Mouse (Mus musculus) intestine, postnatal 0 days (tissue): ENCODE data around the gene Zdhhc18. TPM values are rescaled to one million over a fixed set of nuclear protein-coding genes. Genes with fewer than 3 reads are reported as not detected.
"Not testable (repeated sequence)": the region's sequence is repeated elsewhere in the genome, so short reads cannot be mapped to it uniquely, and the experiment has no call there.

Source experiments
- ATAC-seq: fragments of 200-750 bp; cut with Nextera tagmentation; 2 replicates; pipeline ENCODE4 v1.8.0; 2017; ENCODE audit warnings: mild to moderate bottlenecking, moderate TSS enrichment, moderate library complexity
- H3K27ac ChIP-seq: fragments of 300-500 bp; sonication (generic); 2 replicates; pipeline ENCODE4 v1.5.1; 2014; ENCODE audit warnings: mild to moderate bottlenecking, low read depth, low read length, moderate library complexity
- H3K27me3 ChIP-seq: fragments of 300-500 bp; sonication (generic); replicated peaks from 2 replicates; pipeline ENCODE4 v1.6.1; 2014; ENCODE audit warnings: low read length, mixed read lengths; ENCODE audit not compliant: control insufficient read depth, insufficient read depth
- H3K36me3 ChIP-seq: fragments of 300-500 bp; sonication (generic); 2 replicates; pipeline ENCODE4 v1.6.1; 2014; ENCODE audit warnings: mild to moderate bottlenecking, moderate library complexity; ENCODE audit not compliant: control insufficient read depth, insufficient read depth
- H3K4me1 ChIP-seq: fragments of 300-500 bp; sonication (generic); replicated peaks from 2 replicates; pipeline ENCODE4 v1.6.1; 2014; ENCODE audit warnings: antibody characterized with exemption, low read length, mixed read lengths; ENCODE audit not compliant: control insufficient read depth, insufficient read depth
- H3K4me2 ChIP-seq: fragments of 300-500 bp; sonication (generic); replicated peaks from 2 replicates; pipeline ENCODE4 v1.6.1; 2014; ENCODE audit warnings: low read depth, mild to moderate bottlenecking, moderate library complexity
- H3K4me3 ChIP-seq: fragments of 300-500 bp; sonication (generic); 2 replicates; pipeline ENCODE4 v1.5.1; 2014; ENCODE audit warnings: low read depth, low read length
- H3K9ac ChIP-seq: fragments of 300-500 bp; sonication (generic); 2 replicates; pipeline ENCODE4 v1.6.1; 2014; ENCODE audit warnings: mild to moderate bottlenecking, low read depth, low read length
- H3K9me3 ChIP-seq: fragments of 300-500 bp; sonication (generic); 2 replicates; pipeline ENCODE4 v1.6.1; 2016; ENCODE audit warnings: mixed run types; ENCODE audit not compliant: control insufficient read depth
- CTCF ChIP-seq: sonication (generic); IDR thresholded peaks from 2 replicates; pipeline ENCODE4 v1.5.1; 2016; ENCODE audit warnings: low read depth, mild to moderate bottlenecking, control low read depth, antibody characterized with exemption, moderate library complexity
- WGBS: fragments of 180-500 bp; shearing (Covaris S2); extraction: QIAGEN DNeasy Blood & Tissue Kit; methylation state at CpG from one replicate; pipeline ENCODE4 v1.1.7; 2014; 5-methylcytosine and 5-hydroxymethylcytosine counted together
- polyA plus RNA-seq: library from polyadenylated mRNA; unstranded; fragments of >200 nt; fragmentation: Nextera tagmentation; extraction: Ambion mirVana; gene quantifications from 2 replicates; pipeline ENCODE4 v1.2.1, GENCODE M21; 2015

Zdhhc18 gene
- polyA plus RNA-seq, 1 experiment from 2014 or later = 2.3 TPM

DNA sequence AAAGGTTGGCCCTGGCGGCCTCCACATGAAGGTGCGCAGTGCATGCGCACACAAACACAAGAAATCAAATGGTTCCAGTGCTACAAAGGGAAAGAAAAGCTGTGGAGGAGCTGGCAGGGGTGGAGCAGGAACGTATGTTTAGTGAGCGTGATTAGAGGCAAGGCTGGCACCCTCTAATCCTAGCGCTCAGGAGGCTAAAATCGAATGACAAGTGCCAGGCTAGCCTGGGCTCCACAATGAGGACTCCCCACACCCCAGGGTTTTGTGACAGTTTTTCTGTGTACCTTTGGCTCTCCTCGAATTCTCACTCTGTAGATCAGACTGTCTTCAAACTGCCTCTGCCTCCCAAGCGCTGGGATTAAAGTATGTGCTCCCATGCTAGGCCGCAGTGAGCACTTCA is 2.8 kb upstream of the Zdhhc18 start:
- no peak overlapping the region for H3K9ac ChIP-seq
- no peaks in the 10 kb centered on the region for H3K4me1 ChIP-seq
- 88% methylated on average over 10 of the region's 10 CpGs for WGBS
- no peak overlapping the region for H3K4me2 ChIP-seq
- H3K27me3 ChIP-seq = no peaks in the 10 kb centered on the region
- no peak for TF ChIP-seq CTCF
- H3K4me3 ChIP-seq = no peak overlapping the region
- no peaks in the 10 kb centered on the region for H3K36me3 ChIP-seq
- H3K27ac ChIP-seq = no peak overlapping the region
- H3K9me3 ChIP-seq = no peaks in the 10 kb centered on the region
- ATAC-seq = no peak

DNA sequence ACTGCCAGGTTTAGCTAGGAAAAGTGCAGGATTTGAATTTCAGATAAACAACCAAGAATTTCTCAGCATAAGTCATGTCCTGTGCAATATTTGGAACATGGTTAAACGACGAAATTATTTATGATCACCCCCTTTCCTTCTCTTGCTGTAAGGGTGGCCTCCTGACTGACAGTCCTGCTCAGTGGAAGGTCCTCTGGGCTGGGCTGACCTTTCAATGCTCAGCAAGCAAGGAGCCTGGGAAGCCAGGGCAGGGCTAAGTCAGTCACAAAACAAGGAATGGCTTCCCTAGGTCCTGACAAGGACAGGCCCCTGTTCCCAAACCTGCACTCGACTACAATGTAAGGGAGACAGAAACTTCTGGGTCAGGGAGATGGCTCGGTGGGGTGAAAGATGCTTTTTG is 2.0 kb upstream of the Zdhhc18 start:
- Histone ChIP-seq H3K27ac (no peak overlapping the region), H3K36me3 (no peaks in the 10 kb centered on the region), H3K4me1 (no peaks in the 10 kb centered on the region), H3K4me2 (no peak overlapping the region), H3K27me3 (no peaks in the 10 kb centered on the region), H3K9me3 (no peaks in the 10 kb centered on the region), H3K9ac (no peak overlapping the region), H3K4me3 (no peak overlapping the region)
- ATAC-seq = no peak
- 47% methylated on average over 4 of the region's 4 CpGs for WGBS
- TF ChIP-seq CTCF = no peak

DNA sequence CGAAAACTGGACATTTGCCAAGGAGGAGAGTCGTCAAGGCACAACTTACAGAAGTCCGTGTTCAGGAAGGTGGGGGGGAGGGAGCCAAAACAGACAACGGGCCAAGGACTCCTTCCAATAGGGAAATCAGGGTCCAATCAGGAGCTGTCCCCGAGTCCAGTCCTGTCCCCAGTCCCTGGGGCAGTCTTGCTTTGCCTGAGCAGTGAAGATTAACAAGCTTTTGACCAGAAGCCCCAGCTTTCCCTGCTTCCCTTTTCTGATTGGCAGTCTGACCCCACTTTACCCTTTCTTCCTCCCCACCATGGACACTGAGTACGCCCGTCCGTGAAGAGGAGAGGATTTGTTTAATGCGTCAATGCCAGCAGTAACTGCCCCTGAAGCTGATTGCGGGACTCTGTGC is 1.5 kb upstream of the Zdhhc18 start:
- no peak for ATAC-seq
- WGBS = 47% methylated on average over 10 of the region's 10 CpGs
- Histone ChIP-seq H3K4me1 (no peaks in the 10 kb centered on the region), H3K4me3 (no peak overlapping the region), H3K27me3 (no peaks in the 10 kb centered on the region), H3K9me3 (no peaks in the 10 kb centered on the region), H3K36me3 (no peaks in the 10 kb centered on the region), H3K9ac (no peak overlapping the region), H3K27ac (no peak overlapping the region), H3K4me2 (no peak overlapping the region)
- TF ChIP-seq CTCF = no peak

DNA sequence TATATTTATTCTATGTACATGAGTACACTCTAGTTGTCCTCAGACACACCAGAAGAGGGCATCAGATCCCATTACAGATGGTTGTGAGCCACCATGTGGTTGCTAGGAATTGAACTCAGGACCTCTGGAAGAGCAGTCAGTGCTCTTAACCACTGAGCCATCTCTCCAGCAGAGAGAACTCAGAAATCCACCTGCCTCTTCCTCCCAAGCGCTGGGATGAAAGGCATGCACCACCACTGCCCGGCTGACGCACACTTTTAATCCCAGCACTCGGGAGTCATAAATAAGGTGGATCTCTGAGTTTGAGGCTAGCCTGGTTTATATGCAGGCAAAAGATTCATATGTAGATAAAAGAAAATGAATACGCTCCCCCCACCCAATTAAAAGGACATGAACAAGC is 490 bp downstream of the Zdhhc18 start:
- not testable (repeated sequence) for ATAC-seq, H3K4me1 ChIP-seq, H3K27ac ChIP-seq, H3K9me3 ChIP-seq, H3K27me3 ChIP-seq, H3K9ac ChIP-seq, H3K36me3 ChIP-seq
- WGBS = 84% methylated on average over 5 of the region's 5 CpGs
- peak overlapping the region; percentile 4; the same call in 1 of the 2 replicates for H3K4me3 ChIP-seq
- H3K4me2 ChIP-seq = peak overlapping the region; percentile 33; the same call in 1 of the 2 replicates

DNA sequence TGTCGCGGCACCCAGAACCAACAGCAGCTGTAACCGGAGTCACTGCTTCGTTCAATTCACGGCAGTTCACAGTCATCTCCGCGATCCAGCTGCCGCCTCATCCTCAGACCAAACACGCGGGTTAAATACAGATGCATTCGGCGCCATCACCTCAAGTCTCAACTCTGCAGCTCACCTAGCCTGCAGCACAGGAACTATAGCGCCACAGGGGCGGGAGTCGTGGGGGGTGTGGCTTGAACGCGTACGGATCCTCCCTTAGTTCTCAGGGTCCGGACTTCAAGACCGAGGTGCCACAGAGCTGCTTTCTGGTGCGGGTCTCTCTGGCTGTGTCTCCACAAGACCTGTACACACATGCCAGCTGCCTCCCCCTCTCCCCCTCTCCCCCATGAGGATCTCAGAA is 4.3 kb downstream of the Zdhhc18 start:
- no peaks in the 10 kb centered on the region for H3K9me3 ChIP-seq
- TF ChIP-seq CTCF = no peak
- H3K27ac ChIP-seq = no peak overlapping the region
- no peak for ATAC-seq
- no peaks in the 10 kb centered on the region for H3K27me3 ChIP-seq
- H3K4me2 ChIP-seq = peak overlapping the region; percentile 32; the same call in 1 of the 2 replicates
- H3K9ac ChIP-seq = no peak overlapping the region
- 36% methylated on average over 21 of the region's 21 CpGs for WGBS
- no peaks in the 10 kb centered on the region for H3K4me1 ChIP-seq
- H3K36me3 ChIP-seq = no peaks in the 10 kb centered on the region
- H3K4me3 ChIP-seq = no peak overlapping the region

DNA sequence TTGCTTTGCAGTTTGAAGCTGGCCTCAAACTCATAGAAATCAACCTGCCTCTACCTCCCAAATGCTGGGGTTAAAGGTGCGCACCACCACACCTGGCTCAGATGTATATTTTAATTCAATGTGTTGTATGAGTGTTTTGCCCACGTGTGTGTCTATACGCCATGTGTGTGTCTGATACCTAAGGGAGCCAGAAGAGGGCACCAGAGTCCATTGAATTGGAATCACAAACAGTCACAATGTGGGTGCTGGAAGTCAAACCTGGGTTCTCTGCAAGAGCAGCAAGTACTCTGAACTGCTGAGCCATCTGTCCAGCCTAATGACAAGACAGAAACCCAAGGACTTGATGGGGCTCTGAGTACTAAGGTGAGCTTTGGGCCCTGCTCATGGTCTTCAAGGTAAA is 4.8 kb downstream of the Zdhhc18 start:
- no peak overlapping the region for H3K27ac ChIP-seq
- ATAC-seq = no peak
- WGBS = 82% methylated on average over 3 of the region's 3 CpGs
- H3K4me3 ChIP-seq = no peak overlapping the region
- no peaks in the 10 kb centered on the region for H3K36me3 ChIP-seq
- H3K9ac ChIP-seq = no peak overlapping the region
- no peaks in the 10 kb centered on the region for H3K9me3 ChIP-seq
- H3K4me1 ChIP-seq = no peaks in the 10 kb centered on the region
- H3K27me3 ChIP-seq = no peaks in the 10 kb centered on the region
- peak; percentile 47; the same call in 1 of the 2 replicates for TF ChIP-seq CTCF
- H3K4me2 ChIP-seq = no peak overlapping the region

DNA sequence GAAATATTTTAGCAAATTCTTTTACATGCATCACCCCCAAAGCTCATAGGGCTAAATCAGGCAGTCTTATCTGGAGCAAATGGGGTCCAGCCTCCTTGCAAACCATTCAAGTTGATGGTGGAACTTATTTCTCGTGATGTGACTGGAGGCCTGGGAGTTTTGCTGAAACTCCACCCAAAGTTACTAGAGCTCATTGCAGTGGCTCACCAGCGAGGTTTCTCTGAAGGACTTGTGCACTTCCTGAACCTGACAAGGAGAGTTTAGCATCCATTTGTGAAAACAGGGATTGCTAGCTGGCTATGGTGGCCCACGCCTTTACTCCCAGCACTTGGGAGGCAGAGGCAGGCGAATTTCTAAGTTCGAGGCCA is 15.9 kb downstream of the Zdhhc18 start:
- Histone ChIP-seq H3K4me1 (no peaks in the 10 kb centered on the region), H3K36me3 (no peaks in the 10 kb centered on the region), H3K9me3 (no peaks in the 10 kb centered on the region), H3K27me3 (no peaks in the 10 kb centered on the region), H3K9ac (no peak overlapping the region), H3K27ac (no peak overlapping the region), H3K4me2 (no peak overlapping the region), H3K4me3 (no peak overlapping the region)
- TF ChIP-seq CTCF = no peak
- 78% methylated on average over 5 of the region's 5 CpGs for WGBS
- ATAC-seq = no peak
